Mouse (Mus musculus): ENCODE data around the gene Tinagl1.

The Tinagl1 gene

GRCm38 (mm10) chr4:130141786-130142185 lies 33.1 kb downstream of the Tinagl1 start:
- DNase-seq (ENCODE audit: low read depth), result no peak

DNA sequence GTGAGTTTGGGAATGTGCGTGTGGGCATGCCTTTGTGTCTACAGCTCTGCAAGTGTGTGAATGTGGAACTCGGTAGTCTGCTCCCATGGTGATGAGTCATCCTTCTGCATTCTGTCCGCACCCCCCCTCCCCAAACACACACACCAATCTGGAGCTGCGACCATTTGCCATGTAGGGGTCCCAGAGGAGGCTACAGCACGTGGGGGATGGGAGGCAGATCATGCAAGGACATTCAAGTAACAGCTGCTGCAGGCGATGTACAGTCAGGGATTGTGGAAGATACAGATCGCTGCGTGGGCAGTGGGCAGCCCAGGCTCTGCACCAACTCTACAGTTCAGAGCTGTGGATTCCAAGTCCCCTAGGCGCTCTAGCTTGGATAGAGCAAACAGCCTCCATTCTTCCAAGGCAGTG lies 33.9 kb downstream of the Tinagl1 start:
- no peak for DNase-seq (ENCODE audit: low read depth)

DNA sequence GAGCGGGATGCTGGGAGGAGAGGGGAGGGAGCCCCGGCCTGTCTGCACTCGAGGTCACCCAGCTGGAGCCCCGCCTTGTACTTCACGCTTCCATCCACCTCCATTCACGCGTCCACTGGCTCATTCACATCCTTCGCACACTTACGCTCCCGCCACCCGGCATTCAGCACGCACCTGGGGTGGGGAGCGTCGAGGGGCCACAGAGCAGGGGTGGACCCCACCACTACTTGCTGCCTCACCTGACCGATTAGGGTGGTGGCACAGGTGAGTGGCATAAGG lies 35.8 kb downstream of the Tinagl1 start, which contains the start of gene Hcrtr1:
Gene Hcrtr1, minus strand, starts transcription at position 146 of the 279 bp plus-strand sequence.
- no peak for DNase-seq (ENCODE audit: low read depth)

GRCm38 (mm10) chr4:130138441-130139213 lies 36.3 kb downstream of the Tinagl1 start:
- DNase-seq (ENCODE audit: low read depth), result peak; percentile 51

DNA sequence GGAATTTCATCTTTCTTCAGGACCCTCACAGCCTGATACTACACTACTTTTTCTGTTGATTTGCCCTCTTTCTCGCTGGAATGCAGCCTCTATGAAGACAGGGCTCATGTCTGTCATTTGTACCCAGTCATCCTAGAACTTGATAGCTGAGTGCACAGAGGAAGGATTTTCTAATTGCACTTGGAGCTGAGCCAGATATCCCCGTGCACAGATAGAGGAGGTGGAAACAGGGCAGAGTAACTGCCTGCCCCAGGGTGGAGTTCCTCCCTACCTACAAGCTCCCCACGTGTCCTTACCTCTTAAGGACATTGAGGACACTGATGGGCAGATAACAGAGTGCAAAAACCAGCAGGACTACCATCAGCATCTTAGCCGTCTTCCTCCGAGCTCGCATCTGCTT lies 41.5 kb downstream of the Tinagl1 start:
- no peak for DNase-seq (ENCODE audit: low read depth)

DNA sequence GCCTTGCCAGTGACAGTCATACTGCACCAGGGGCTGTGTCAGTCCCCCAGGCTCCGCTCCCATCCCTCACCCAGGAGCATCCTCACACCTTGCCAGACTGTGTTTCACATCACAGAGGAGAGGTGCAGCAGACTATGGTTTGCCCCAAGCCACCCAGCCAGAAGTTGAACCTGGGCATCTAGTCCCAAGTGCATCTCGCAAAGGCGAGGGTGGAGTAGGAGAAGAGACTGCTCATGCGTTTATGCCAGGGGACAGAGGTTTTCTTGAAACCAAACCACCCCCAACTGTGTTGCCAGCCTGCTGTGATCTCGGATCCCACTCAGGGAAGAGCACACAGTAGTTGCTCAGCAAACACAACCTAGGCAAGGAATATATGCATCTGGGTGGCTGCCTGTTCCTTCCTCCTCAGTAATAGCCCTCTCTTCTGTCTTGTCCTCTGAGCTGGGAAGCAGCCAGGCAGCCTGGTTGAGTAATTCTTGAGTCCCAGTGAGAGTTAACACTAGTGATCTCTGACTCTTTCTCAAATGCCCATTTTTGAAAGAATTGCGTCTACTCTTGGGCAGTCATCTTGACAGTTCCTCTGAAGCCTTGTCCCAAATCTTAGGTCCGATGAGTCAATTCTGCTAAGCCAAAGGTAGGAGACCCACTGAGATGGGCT lies 43.3 kb downstream of the Tinagl1 start:
- DNase-seq (ENCODE audit: low read depth), result no peak

- no peak for DNase-seq (ENCODE audit: low read depth)
Observed at GRCm38 (mm10) chr4:130130641-130131350, 44.1 kb downstream of the Tinagl1 start.

DNA sequence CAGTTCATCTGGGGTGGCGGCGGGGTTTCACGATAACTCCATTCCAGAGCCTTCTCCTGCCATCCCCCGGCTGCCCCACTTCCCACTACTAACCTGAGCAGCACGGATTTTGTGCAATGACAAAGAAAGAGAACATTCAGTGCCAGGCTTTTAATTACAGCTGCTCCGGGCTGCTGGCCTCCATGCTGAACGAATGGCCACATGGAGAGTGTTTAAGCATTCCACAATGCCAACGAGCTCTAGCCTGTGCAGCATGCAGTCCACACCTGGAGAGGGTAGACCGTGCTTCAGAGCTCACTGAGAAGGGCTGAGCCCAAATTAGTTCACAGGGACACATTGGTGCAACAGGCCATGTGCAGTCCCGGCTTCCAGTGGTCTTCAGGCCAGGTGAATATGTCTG lies 44.8 kb downstream of the Tinagl1 start:
- DNase-seq (ENCODE audit: low read depth), result no peak

- no peak for DNase-seq (ENCODE audit: low read depth)
Observed at GRCm38 (mm10) chr4:130128907-130129306, 46.0 kb downstream of the Tinagl1 start.

- DNase-seq (ENCODE audit: low read depth), result no peak
Observed at GRCm38 (mm10) chr4:130125935-130126334, 49.0 kb downstream of the Tinagl1 start.

DNA sequence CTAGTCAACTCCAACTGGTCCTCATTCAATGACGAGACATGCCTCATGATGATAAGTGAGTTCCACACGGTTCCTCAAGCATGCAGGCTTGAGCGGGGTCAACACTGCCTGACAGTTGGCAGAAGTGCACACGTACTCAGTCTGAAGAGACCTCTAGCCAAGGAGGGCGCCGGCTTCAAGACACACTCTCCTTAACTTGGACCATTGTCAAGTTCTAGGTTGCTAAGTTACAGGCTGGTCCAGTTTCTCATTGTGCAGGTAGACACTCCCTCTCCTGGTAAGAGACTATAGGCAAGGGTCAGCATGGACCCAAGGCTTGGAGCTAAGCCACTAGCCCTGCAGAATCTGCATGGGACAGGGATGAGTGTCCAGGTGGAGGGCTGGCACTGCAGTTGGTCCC lies 49.8 kb downstream of the Tinagl1 start:
- DNase-seq (ENCODE audit: low read depth), result no peak

DNA sequence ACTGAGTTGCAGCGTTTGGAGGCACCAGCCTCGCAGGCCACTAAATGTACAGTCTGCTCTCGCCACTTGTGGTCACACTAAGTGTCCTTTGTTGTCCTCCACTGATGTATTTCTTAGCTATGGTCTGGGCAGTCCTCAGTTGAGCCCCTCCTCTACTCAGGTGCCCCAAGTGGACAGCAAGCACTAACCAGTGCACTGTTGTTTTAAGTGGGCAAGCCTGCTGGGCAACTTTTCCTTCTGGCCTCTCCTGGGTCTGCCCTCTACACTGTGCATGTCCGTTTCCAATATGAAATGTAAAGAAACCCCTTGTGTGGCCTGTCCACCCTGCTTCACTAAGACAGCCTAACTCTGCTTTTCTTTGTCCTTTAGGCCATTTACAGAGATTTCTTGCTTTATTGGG lies 50.8 kb downstream of the Tinagl1 start:
- no peak for DNase-seq (ENCODE audit: low read depth)

DNA sequence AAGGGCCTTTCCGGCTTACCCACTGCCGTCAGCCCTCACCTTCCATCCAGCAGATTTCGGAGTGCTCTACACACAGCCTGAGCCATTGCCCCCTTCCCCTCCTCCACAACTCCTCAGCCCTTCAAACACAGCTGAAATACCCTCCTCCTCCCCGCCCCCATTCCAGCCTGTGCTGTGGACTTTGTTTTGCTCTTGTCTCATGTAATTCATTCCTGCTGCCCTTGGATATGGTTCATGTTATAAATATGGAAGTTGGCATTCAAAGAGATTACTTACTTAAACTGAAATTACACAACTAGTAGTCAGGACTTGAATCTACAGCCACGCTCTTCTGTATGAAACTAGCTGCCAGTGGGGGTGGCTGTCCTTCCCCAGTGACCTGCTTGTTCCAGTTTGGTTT lies 51.9 kb downstream of the Tinagl1 start:
- DNase-seq (ENCODE audit: low read depth), result no peak

- no peak for DNase-seq (ENCODE audit: low read depth)
Observed at GRCm38 (mm10) chr4:130121560-130121959, 53.4 kb downstream of the Tinagl1 start.

- no peak for DNase-seq (ENCODE audit: low read depth)
Observed at GRCm38 (mm10) chr4:130120752-130121151, 54.2 kb downstream of the Tinagl1 start.

Measured in induced T-regulatory cell, adult 2 months (primary cell).